Mouse (Mus musculus) CH12.LX (cell line): ENCODE measurements around the gene Tmem209. TPM values are rescaled to one million over a fixed set of nuclear protein-coding genes. Genes with fewer than 3 reads are reported as not detected.

Source experiments
- DNase-seq: peaks from one replicate; pipeline ENCODE4 v3.0.0-alpha.2; 2013; ENCODE audit errors: extremely low read depth
- H3K27ac ChIP-seq: 2 replicates; pipeline ENCODE4 v1.5.1; 2012; ENCODE audit warnings: low read depth, mild to moderate bottlenecking, control low read depth, moderate library complexity; ENCODE audit not compliant: insufficient read depth
- H3K27me3 ChIP-seq: replicated peaks from 2 replicates; pipeline ENCODE3; 2012; ENCODE audit warnings: inconsistent platforms
- H3K36me3 ChIP-seq, 2 experiments: replicated peaks in 1 of 2; 2 replicates each; pipeline versions ENCODE3 to v1.6.1; 2012; ENCODE audit warnings: inconsistent platforms in 1 of 2, low read length in 1 of 2, mild to moderate bottlenecking in 1 of 2, mixed read lengths in 1 of 2, moderate library complexity in 1 of 2; ENCODE audit not compliant: control insufficient read depth in 1 of 2, insufficient read depth in 1 of 2
- H3K4me1 ChIP-seq, 2 experiments: 2 replicates each; pipeline ENCODE4 v1.6.1; 2012; ENCODE audit warnings: inconsistent platforms in 1 of 2, moderate library complexity in 1 of 2; ENCODE audit not compliant: insufficient read depth in 2 of 2, control insufficient read depth in 1 of 2
- H3K4me2 ChIP-seq: 2 replicates; pipeline ENCODE4 v1.6.1; 2012; ENCODE audit warnings: low read depth, mild to moderate bottlenecking, control low read depth; ENCODE audit not compliant: poor library complexity, insufficient read depth, severe bottlenecking
- H3K4me3 ChIP-seq, 3 experiments: fragments of 150-350 bp in 1 of 3; sonication (generic) in 1 of 3; replicated peaks in 1 of 3; 2 replicates each; pipeline versions ENCODE3 to v1.5.1; 2011 to 2012; ENCODE audit warnings: low read depth in 2 of 3, low read length in 2 of 3, mild to moderate bottlenecking in 2 of 3, moderate library complexity in 2 of 3, control low read depth in 1 of 3, improper control_type of control experiment in 1 of 3, inconsistent platforms in 1 of 3, mixed read lengths in 1 of 3; ENCODE audit not compliant: poor library complexity in 1 of 3
- H3K79me2 ChIP-seq: replicated peaks from 2 replicates; pipeline ENCODE4 v1.6.1; 2012; ENCODE audit warnings: mild to moderate bottlenecking, moderate library complexity; ENCODE audit not compliant: control insufficient read depth, poor library complexity, insufficient read depth, severe bottlenecking; ENCODE audit errors: extremely low read depth
- H3K9ac ChIP-seq: 2 replicates; pipeline ENCODE4 v1.6.1; 2012; ENCODE audit warnings: low read depth, mild to moderate bottlenecking, control low read depth, moderate library complexity; ENCODE audit not compliant: insufficient read depth
- H3K9me3 ChIP-seq: replicated peaks from 2 replicates; pipeline ENCODE3; 2012; ENCODE audit warnings: low read length, inconsistent platforms, mixed read lengths
- CHD1 ChIP-seq: IDR thresholded peaks from 2 replicates; pipeline ENCODE4 v1.6.1; 2012; ENCODE audit warnings: low read depth, low read length, improper control_type of control experiment, inconsistent platforms
- CTCF ChIP-seq, 2 experiments: IDR thresholded peaks in 1 of 2; conservative IDR thresholded peaks in 1 of 2; 2 replicates each; pipeline ENCODE4 v1.5.1; 2011 to 2012; ENCODE audit warnings: low read depth in 2 of 2, low read length in 2 of 2, improper control_type of control experiment in 1 of 2, inconsistent platforms in 1 of 2, mild to moderate bottlenecking in 1 of 2, moderate library complexity in 1 of 2
- E2F4 ChIP-seq: IDR thresholded peaks from 2 replicates; pipeline ENCODE4 v1.6.1; 2011; ENCODE audit warnings: low read depth, low read length, improper control_type of control experiment; ENCODE audit not compliant: insufficient replicate concordance
- ELF1 ChIP-seq: IDR thresholded peaks from 2 replicates; pipeline ENCODE4 v1.6.1; 2014; ENCODE audit warnings: low read depth, mild to moderate bottlenecking, inconsistent platforms, low read length, improper control_type of control experiment
- ETS1 ChIP-seq: conservative IDR thresholded peaks from 2 replicates; pipeline ENCODE4 v1.6.1; 2012; ENCODE audit warnings: low read depth, mild to moderate bottlenecking, inconsistent platforms, low read length, improper control_type of control experiment, moderate library complexity
- GABPA ChIP-seq: IDR thresholded peaks from 2 replicates; pipeline ENCODE4 v1.6.1; 2012; ENCODE audit warnings: low read depth, low read length, improper control_type of control experiment, inconsistent platforms; ENCODE audit not compliant: insufficient replicate concordance
- HCFC1 ChIP-seq: IDR thresholded peaks from 2 replicates; pipeline ENCODE4 v1.6.1; 2012; ENCODE audit warnings: low read depth, mild to moderate bottlenecking, inconsistent platforms, low read length, improper control_type of control experiment
- JUN ChIP-seq: IDR thresholded peaks from 2 replicates; pipeline ENCODE4 v1.6.1; 2011; ENCODE audit warnings: low read depth, mild to moderate bottlenecking, low read length, improper control_type of control experiment, moderate library complexity; ENCODE audit not compliant: insufficient read depth
- MXI1 ChIP-seq: IDR thresholded peaks from 2 replicates; pipeline ENCODE4 v1.6.1; 2011; ENCODE audit warnings: mild to moderate bottlenecking, low read depth, low read length, improper control_type of control experiment
- POLR2AphosphoS2 ChIP-seq: IDR thresholded peaks from 2 replicates; pipeline ENCODE4 v1.6.1; 2011; ENCODE audit warnings: low read depth, low read length, improper control_type of control experiment
- RAD21 ChIP-seq: IDR thresholded peaks from 2 replicates; pipeline ENCODE4 v1.6.1; 2011; ENCODE audit warnings: low read depth, mild to moderate bottlenecking, low read length, improper control_type of control experiment, moderate library complexity
- RCOR1 ChIP-seq: conservative IDR thresholded peaks from 2 replicates; pipeline ENCODE4 v1.6.1; 2012; ENCODE audit warnings: low read depth, mild to moderate bottlenecking, inconsistent platforms, low read length, improper control_type of control experiment
- SIN3A ChIP-seq: IDR thresholded peaks from 2 replicates; pipeline ENCODE4 v1.6.1; 2012; ENCODE audit warnings: low read length, improper control_type of control experiment, inconsistent platforms
- TBP ChIP-seq: conservative IDR thresholded peaks from 2 replicates; pipeline ENCODE4 v1.6.1; 2011; ENCODE audit warnings: low read depth, low read length, improper control_type of control experiment
- UBTF ChIP-seq: IDR thresholded peaks from 2 replicates; pipeline ENCODE4 v1.6.1; 2012; ENCODE audit warnings: low read depth, mild to moderate bottlenecking, inconsistent platforms, low read length, improper control_type of control experiment, moderate library complexity
- USF2 ChIP-seq: conservative IDR thresholded peaks from 2 replicates; pipeline ENCODE4 v1.6.1; 2011; ENCODE audit warnings: low read depth, low read length, improper control_type of control experiment
- ZMIZ1 ChIP-seq: IDR thresholded peaks from 2 replicates; pipeline ENCODE4 v1.6.1; 2012; ENCODE audit warnings: low read depth, mild to moderate bottlenecking, inconsistent platforms, low read length, improper control_type of control experiment
- ZNF384 ChIP-seq: IDR thresholded peaks from 2 replicates; pipeline ENCODE4 v1.6.1; 2012; ENCODE audit warnings: low read depth, low read length, improper control_type of control experiment, inconsistent platforms
- dilution Hi-C: fragments of 300-500 bp; cut with MboI; formaldehyde crosslinking; loops from 2 replicates; pipeline ENCODE4 v1.14.3; 2020; ENCODE audit warnings: low sequenced_read_pairs; ENCODE audit not compliant: extremely low pct_unique_long_range_greater_than_20kb, extremely low pct_ligation_motif_present
- in situ Hi-C: fragments of 300-500 bp; cut with MboI; formaldehyde crosslinking; loops from 3 replicates; pipeline ENCODE4 v1.14.3; 2019; ENCODE audit warnings: low sequenced_read_pairs, low pct_ligation_motif_present, low pct_unique_long_range_greater_than_20kb, mixed read lengths
- polyA plus RNA-seq: library from polyadenylated mRNA; unstranded; fragments of >175 nt; gene quantifications from 2 replicates; pipeline ENCODE4 v1.2.1, GENCODE M21; 2012; ENCODE audit warnings: low read depth; ENCODE audit not compliant: insufficient read length
- total RNA-seq, 2 experiments: library from RNA; depleted of rRNA; stranded (reverse); fragments of 300-350 nt in 1 of 2; fragments of >200 nt in 1 of 2; gene quantifications; 2 replicates each; pipeline ENCODE4 v1.2.3; 2012 to 2014

The Tmem209 gene
- total and polyA plus RNA-seq, 3 experiments = 27.1 to 59.2 (median 53.3) TPM

DNA sequence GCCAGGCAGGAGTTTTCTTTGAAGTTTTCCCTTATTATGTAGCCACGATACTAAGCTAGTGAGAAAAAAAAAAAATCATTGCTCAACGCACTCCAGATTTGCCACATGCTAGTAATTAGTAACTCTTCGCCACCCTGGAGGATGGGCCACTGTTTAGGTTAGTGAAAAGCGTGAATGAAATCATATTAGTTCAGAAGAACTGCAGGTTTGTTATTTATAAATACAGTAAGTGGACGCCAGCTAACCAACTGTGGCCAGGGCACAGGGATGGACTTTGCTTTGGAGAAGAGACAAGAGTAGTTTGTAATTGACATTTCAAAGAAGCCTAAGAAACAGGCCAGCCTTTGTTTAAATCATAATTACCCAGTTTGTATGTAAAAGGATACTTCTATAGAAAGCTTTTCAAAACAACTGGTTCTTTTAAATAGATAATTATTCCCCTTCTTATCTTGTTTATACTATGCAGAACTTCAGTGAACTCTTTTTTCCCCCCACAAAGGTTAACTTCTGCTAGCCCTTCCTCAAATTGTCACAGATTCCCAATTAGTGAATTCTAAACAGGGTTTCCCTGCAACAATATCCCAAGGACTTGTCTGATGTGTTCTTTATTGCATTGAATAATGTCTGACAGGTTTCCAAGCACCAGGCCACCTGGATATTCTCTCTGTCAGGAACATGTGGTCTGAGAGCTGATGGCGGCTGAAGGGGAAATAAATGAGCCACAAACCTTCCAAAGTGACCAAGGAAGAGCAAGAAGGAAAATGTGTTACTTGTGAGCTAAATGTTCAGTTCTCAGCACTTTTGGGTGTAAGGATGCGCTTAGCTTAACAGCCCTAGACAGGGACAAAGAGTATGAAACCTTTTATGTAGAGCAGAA, 16.1 kb upstream of the Tmem209 start:
- no peak for TF ChIP-seq UBTF
- TF ChIP-seq HCFC1 = no peak
- no peak for TF ChIP-seq POLR2AphosphoS2
- TF ChIP-seq RCOR1 = no peak
- TF ChIP-seq ZNF384 = no peak
- no peak for TF ChIP-seq USF2
- TF ChIP-seq ELF1 = no peak
- H3K9me3 ChIP-seq = no peaks in the 10 kb centered on the region
- no peak overlapping the region for H3K4me2 ChIP-seq
- H3K36me3 ChIP-seq = no peaks in the 10 kb centered on the region
- in situ Hi-C loops (loop anchor here (10.0 kb wide), 1 partner anchor 459 kb away; no protein-coding TSS in a partner anchor), dilution Hi-C loops (no loop called here)
- H3K9ac ChIP-seq = no peak overlapping the region
- H3K27me3 ChIP-seq = no peaks in the 10 kb centered on the region
- H3K4me3 ChIP-seq = no peak overlapping the region
- no peaks in the 10 kb centered on the region for H3K4me1 ChIP-seq
- no peaks in the 10 kb centered on the region for H3K79me2 ChIP-seq
- H3K27ac ChIP-seq = no peak overlapping the region
- no peak for DNase-seq

DNA sequence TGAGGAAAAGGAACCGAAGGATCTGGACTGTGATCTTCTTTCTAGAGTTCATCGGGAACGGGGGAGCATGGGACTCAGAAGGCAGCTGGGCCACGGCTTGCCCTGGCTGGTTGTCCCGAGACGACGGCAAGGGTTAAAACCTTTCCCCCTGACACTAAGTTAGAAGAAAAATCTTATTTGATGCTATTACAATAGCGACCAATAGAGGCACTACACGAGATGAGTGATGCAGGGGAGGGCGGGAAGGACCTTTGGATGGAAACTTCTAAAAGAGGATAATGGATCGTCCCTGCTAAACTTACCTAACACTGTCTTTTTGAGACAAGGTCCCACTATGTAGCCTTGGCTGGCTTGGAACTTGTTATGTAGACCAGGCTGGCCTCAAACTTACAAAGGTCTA, 10.8 kb upstream of the Tmem209 start:
- Histone ChIP-seq H3K9ac (no peak overlapping the region), H3K9me3 (no peaks in the 10 kb centered on the region), H3K27me3 (no peaks in the 10 kb centered on the region), H3K4me3 (no peak overlapping the region), H3K36me3 (no peaks in the 10 kb centered on the region), H3K79me2 (no peaks in the 10 kb centered on the region), H3K4me2 (peak overlapping the region; percentile 57; the same call in 1 of the 2 replicates), H3K4me1 (no peaks in the 10 kb centered on the region), H3K27ac (no peak overlapping the region)
- TF ChIP-seq MXI1 (no peak), RAD21 (no peak; the same call in none of the 2 replicates), ETS1 (no peak), CTCF (conservative IDR thresholded peaks at IDR 0.05 in 1 of 2, IDR thresholded peaks at IDR 0.05 in 1 of 2; ENCODE audit: low read depth in 2 of 2, low read length in 2 of 2) (peak in 1 of 2 experiments; percentile 45; a peak in 2 of 4 replicates)
- no peak for DNase-seq
- in situ Hi-C loops (loop anchor here (10.0 kb wide), 1 partner anchor 464 kb away; no protein-coding TSS in a partner anchor), dilution Hi-C loops (no loop called here)

DNA sequence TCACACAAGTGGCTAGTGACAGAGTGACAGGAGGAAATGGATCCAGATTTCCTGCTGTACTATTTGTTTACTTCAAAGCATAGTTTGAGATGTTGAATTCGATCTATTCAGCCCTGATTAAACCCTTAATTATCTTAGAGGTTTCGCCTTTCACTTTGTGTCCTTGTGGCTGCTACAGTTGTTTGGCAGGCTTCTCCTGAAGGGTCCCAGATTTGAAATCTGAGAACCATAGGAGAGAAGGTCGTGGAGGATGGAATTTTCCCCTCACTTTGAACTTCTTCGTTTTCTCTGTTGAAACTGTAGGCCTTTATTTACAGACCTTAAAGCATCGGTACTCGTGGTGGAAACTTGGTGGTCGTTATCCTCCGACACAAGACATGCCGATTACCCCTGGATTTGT, 4.7 kb upstream of the Tmem209 start:
- H3K79me2 ChIP-seq = no peaks in the 10 kb centered on the region
- no peak overlapping the region for H3K27ac ChIP-seq
- H3K4me1 ChIP-seq = peaks cover 0 to 8% of the 10 kb centered on the region in 2 experiments; a peak in 3 of 4 replicates
- no peak overlapping the region for H3K9ac ChIP-seq
- dilution Hi-C loops (no loop called here), in situ Hi-C loops (no loop called here)
- no peak overlapping the region for H3K4me3 ChIP-seq
- DNase-seq = no peak
- no peaks in the 10 kb centered on the region for H3K36me3 ChIP-seq
- H3K27me3 ChIP-seq = no peaks in the 10 kb centered on the region
- no peak overlapping the region for H3K4me2 ChIP-seq
- no peak for TF ChIP-seq GABPA
- TF ChIP-seq POLR2AphosphoS2 = no peak
- TF ChIP-seq ZNF384 = no peak
- TF ChIP-seq ZMIZ1 = no peak
- TF ChIP-seq JUN = no peak
- TF ChIP-seq CHD1 = no peak
- TF ChIP-seq SIN3A = no peak
- no peak for TF ChIP-seq TBP
- no peak for TF ChIP-seq E2F4
- no peaks in the 10 kb centered on the region for H3K9me3 ChIP-seq
